In the genomic region with DNA sequence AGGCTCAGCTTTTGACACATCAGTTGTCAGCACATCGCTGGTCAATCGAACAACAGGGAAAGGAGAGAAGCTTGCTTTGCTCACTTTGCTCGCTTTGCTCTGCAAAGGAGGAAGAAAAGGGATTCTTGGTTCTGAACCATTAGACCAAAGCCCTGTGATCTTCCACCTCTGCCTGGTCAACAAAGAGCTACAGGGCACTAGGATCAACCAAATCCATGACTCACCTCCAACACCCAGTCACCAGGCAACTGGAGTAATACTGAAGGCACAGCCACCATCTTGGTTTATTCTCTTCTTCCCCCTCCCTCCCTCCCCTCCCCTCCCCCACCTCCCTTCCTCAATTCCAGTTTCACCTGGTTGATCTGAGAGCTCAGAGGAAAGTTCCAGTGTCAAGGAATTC, we compare ENCODE assay signal across 10 mouse cellular contexts.
"Had no signal": no experiment of that assay in that cellular context is flagged by ENCODE, and none has a peak within 500 bp of the region (broad histone marks: within the 10 kb centered on the region; RNA-seq: fewer than 3 reads in every experiment).

No protein-coding gene starts in this region.

- DNase-seq: left cerebral cortex, postnatal 4 days; midbrain, embryonic 14.5 days; right cerebral cortex, adult 18-20 months; right cerebral cortex, postnatal 25 days; thymus, postnatal 36 days had no signal

- H3K4me2 ChIP-seq: limb, embryonic 13.5 days; neural tube, embryonic 15.5 days had no signal

- H3K4me3 ChIP-seq: limb, embryonic 13.5 days; midbrain, embryonic 10.5 days; myocyte; neural tube, embryonic 15.5 days had no signal

- H3K36me3 ChIP-seq: limb, embryonic 13.5 days; midbrain, embryonic 10.5 days; neural tube, embryonic 15.5 days had no signal

- H3K9me3 ChIP-seq: limb, embryonic 13.5 days; midbrain, embryonic 10.5 days; neural tube, embryonic 15.5 days had no signal

- H3K27me3 ChIP-seq: limb, embryonic 13.5 days; neural tube, embryonic 15.5 days had no signal

- H3K9ac ChIP-seq: limb, embryonic 13.5 days; liver, embryonic 14.5 days; neural tube, embryonic 15.5 days had no signal

- H3K27ac ChIP-seq: liver, embryonic 14.5 days; midbrain, embryonic 10.5 days; neural tube, embryonic 15.5 days had no signal
